Mouse (Mus musculus): ENCODE measurements around the gene Hgfac.

GRCm38 (mm10) chr5:35001144-35001543 lies 40.2 kb upstream of the Hgfac start:
- TF ChIP-seq CHD1 (IDR thresholded peaks at IDR 0.05; ENCODE audit: low read depth, low read length) = no peak
- no peak for TF ChIP-seq POLR2AphosphoS2 (IDR thresholded peaks at IDR 0.05; ENCODE audit: low read depth, low read length)
- no peak for TF ChIP-seq POLR2A (IDR thresholded peaks at IDR 0.05; ENCODE audit: low read depth, low read length)
- TF ChIP-seq MEF2A (IDR thresholded peaks at IDR 0.05; ENCODE audit: borderline replicate concordance, low read depth, low read length) = no peak
- TF ChIP-seq CTCF (conservative IDR thresholded peaks at IDR 0.05 in 1 of 2, IDR thresholded peaks at IDR 0.05 in 1 of 2; ENCODE audit: low read depth in 2 of 2, low read length in 2 of 2) = no peak
- TF ChIP-seq NELFE (IDR thresholded peaks at IDR 0.05; ENCODE audit: low read depth, low read length) = no peak
- no peak for TF ChIP-seq SMC3 (IDR thresholded peaks at IDR 0.05; ENCODE audit: low read depth, low read length)
- TF ChIP-seq RAD21 (IDR thresholded peaks at IDR 0.05; ENCODE audit: low read depth, low read length) = no peak
- TF ChIP-seq TCF12 (IDR thresholded peaks at IDR 0.05; ENCODE audit: low read depth, low read length) = no peak
- no peak for TF ChIP-seq GABPA (IDR thresholded peaks at IDR 0.05; ENCODE audit: insufficient replicate concordance, low read depth, low read length)
- no peak for TF ChIP-seq JUN (IDR thresholded peaks at IDR 0.05; ENCODE audit: insufficient read depth, low read depth, low read length)

Data from CH12.LX (cell line).